ENCODE assay signal across 20 mouse cellular contexts in genomic region chr1:150984888-150985287, GRCm38 (mm10). TPM values are rescaled to one million over a fixed set of nuclear protein-coding genes. Genes with fewer than 3 reads are reported as not detected.
DNase-seq lines count a peak whose midpoint lies in the region; ATAC-seq lines count a peak whose summit lies in the region.
"Had no signal": no experiment of that assay in that cellular context is flagged by ENCODE, and none has a peak within 500 bp of the region (broad histone marks: within the 10 kb centered on the region; RNA-seq: fewer than 3 reads in every experiment).

No protein-coding gene starts in this region.

- 58% methylated on average over 4 of the region's 4 CpGs for WGBS in embryonic facial prominence, embryonic 14.5 days
- 78% methylated on average over 4 of the region's 4 CpGs for WGBS in embryonic facial prominence, embryonic 10.5 days
- WGBS in heart, embryonic 10.5 days = 30% methylated on average over 4 of the region's 4 CpGs
- WGBS in midbrain, embryonic 11.5 days = 72% methylated on average over 4 of the region's 4 CpGs
- WGBS in midbrain, embryonic 15.5 days = 40% methylated on average over 4 of the region's 4 CpGs

- intact Hi-C loops in heart, postnatal 25 days (cut with DNase I) = no loop called here

- no peak overlapping the region for H3K9ac ChIP-seq in embryonic facial prominence, embryonic 14.5 days (ENCODE audit: low read depth, low read length)
- no peak overlapping the region for H3K9ac ChIP-seq in midbrain, embryonic 11.5 days (ENCODE audit: low read length)
- H3K9ac ChIP-seq in midbrain, embryonic 15.5 days = no peak overlapping the region
- H3K9ac ChIP-seq: forebrain, embryonic 12.5 days; hindbrain, embryonic 13.5 days had no signal

- no peak overlapping the region for H3K4me3 ChIP-seq in embryonic facial prominence, embryonic 14.5 days (ENCODE audit: low read depth, low read length)
- no peak overlapping the region for H3K4me3 ChIP-seq in embryonic facial prominence, embryonic 10.5 days
- no peak overlapping the region for H3K4me3 ChIP-seq in heart, embryonic 10.5 days
- no peak overlapping the region for H3K4me3 ChIP-seq in midbrain, embryonic 11.5 days (ENCODE audit: low read depth, low read length)
- no peak overlapping the region for H3K4me3 ChIP-seq in midbrain, embryonic 15.5 days
- H3K4me3 ChIP-seq: forebrain, embryonic 12.5 days; hindbrain, embryonic 13.5 days had no signal

- H3K27me3 ChIP-seq in embryonic facial prominence, embryonic 14.5 days (replicated peaks; ENCODE audit: control insufficient read depth, insufficient read depth, low read length) = no peaks in the 10 kb centered on the region
- no peaks in the 10 kb centered on the region for H3K27me3 ChIP-seq in embryonic facial prominence, embryonic 10.5 days (replicated peaks; ENCODE audit: low read depth, poor library complexity, severe bottlenecking)
- no peaks in the 10 kb centered on the region for H3K27me3 ChIP-seq in heart, embryonic 10.5 days (ENCODE audit: insufficient read depth, poor library complexity, severe bottlenecking)
- no peaks in the 10 kb centered on the region for H3K27me3 ChIP-seq in midbrain, embryonic 11.5 days (ENCODE audit: control insufficient read depth, insufficient read depth, low read length)
- no peaks in the 10 kb centered on the region for H3K27me3 ChIP-seq in midbrain, embryonic 15.5 days (replicated peaks)
- H3K27me3 ChIP-seq: forebrain, embryonic 12.5 days; hindbrain, embryonic 13.5 days had no signal

- H3K27ac ChIP-seq in embryonic facial prominence, embryonic 14.5 days (replicated peaks; ENCODE audit: low read depth, low read length) = no peak overlapping the region
- no peak overlapping the region for H3K27ac ChIP-seq in embryonic facial prominence, embryonic 10.5 days (replicated peaks)
- 0 out of 2 replicates have a peak overlapping the region, but pooled peaks have one; percentile 31 for H3K27ac ChIP-seq in heart, embryonic 10.5 days
- no peak overlapping the region for H3K27ac ChIP-seq in midbrain, embryonic 11.5 days (ENCODE audit: low read depth, low read length)
- H3K27ac ChIP-seq in midbrain, embryonic 15.5 days = no peak overlapping the region
- H3K27ac ChIP-seq: forebrain, embryonic 12.5 days; hindbrain, embryonic 13.5 days; hindbrain, postnatal 0 days had no signal

- peak; percentile 55; the same call in 1 of the 2 replicates for ATAC-seq in embryonic facial prominence, embryonic 14.5 days (ENCODE audit: low read depth)
- ATAC-seq in midbrain, embryonic 11.5 days (ENCODE audit: low FRiP score) = no peak
- ATAC-seq in midbrain, embryonic 15.5 days (replicated peaks) = no peak
- ATAC-seq: CD4-positive, CD25-positive, alpha-beta regulatory T cell, adult 4 months; forebrain, embryonic 16.5 days; hindbrain, postnatal 0 days had no signal

- no peaks in the 10 kb centered on the region for H3K9me3 ChIP-seq in embryonic facial prominence, embryonic 14.5 days (ENCODE audit: control insufficient read depth, low read length)
- H3K9me3 ChIP-seq in embryonic facial prominence, embryonic 10.5 days = no peaks in the 10 kb centered on the region
- H3K9me3 ChIP-seq in heart, embryonic 10.5 days = no peaks in the 10 kb centered on the region
- no peaks in the 10 kb centered on the region for H3K9me3 ChIP-seq in midbrain, embryonic 11.5 days (ENCODE audit: control insufficient read depth, low read length)
- H3K9me3 ChIP-seq in midbrain, embryonic 15.5 days = no peaks in the 10 kb centered on the region
- H3K9me3 ChIP-seq: forebrain, embryonic 12.5 days; G1E; hindbrain, embryonic 13.5 days had no signal

- no peak overlapping the region for H3K4me2 ChIP-seq in embryonic facial prominence, embryonic 14.5 days (ENCODE audit: low read depth, low read length)
- no peak overlapping the region for H3K4me2 ChIP-seq in midbrain, embryonic 11.5 days
- H3K4me2 ChIP-seq in midbrain, embryonic 15.5 days = no peak overlapping the region
- H3K4me2 ChIP-seq: forebrain, embryonic 12.5 days; hindbrain, embryonic 13.5 days had no signal

- DNase-seq in embryonic facial prominence, embryonic 14.5 days (ENCODE audit: low spot score) = no peak
- DNase-seq in embryonic facial prominence, embryonic 10.5 days (ENCODE audit: low spot score) = no peak
- no peak for DNase-seq in heart, embryonic 10.5 days (ENCODE audit: low spot score)
- DNase-seq in heart, postnatal 25 days (ENCODE audit: low spot score) = no peak
- DNase-seq in midbrain, embryonic 11.5 days (ENCODE audit: low spot score, missing footprints) = peak; percentile 44
- DNase-seq in urinary bladder, postnatal 25 days (ENCODE audit: low spot score) = no peak
- DNase-seq: adrenal gland, adult 8-10 months; adrenal gland, postnatal 36 days; B cell, adult 2 months; cerebellum, adult 2 months; cerebellum, postnatal 10 days; gastrocnemius, postnatal 10 days; kidney, adult 11 months had no signal

- no peaks in the 10 kb centered on the region for H3K36me3 ChIP-seq in embryonic facial prominence, embryonic 14.5 days (ENCODE audit: control insufficient read depth, insufficient read depth, low read length)
- peaks cover 6% of the 10 kb centered on the region; the same call in 1 of the 2 replicates for H3K36me3 ChIP-seq in embryonic facial prominence, embryonic 10.5 days (replicated peaks)
- no peaks in the 10 kb centered on the region for H3K36me3 ChIP-seq in heart, embryonic 10.5 days
- no peaks in the 10 kb centered on the region for H3K36me3 ChIP-seq in midbrain, embryonic 11.5 days (ENCODE audit: control insufficient read depth, insufficient read depth, low read length)
- H3K36me3 ChIP-seq in midbrain, embryonic 15.5 days (replicated peaks) = no peaks in the 10 kb centered on the region
- H3K36me3 ChIP-seq: forebrain, embryonic 12.5 days; G1E; hindbrain, embryonic 13.5 days had no signal

- no peaks in the 10 kb centered on the region; the same call in 1 of the 2 replicates for H3K4me1 ChIP-seq in embryonic facial prominence, embryonic 14.5 days (ENCODE audit: control insufficient read depth, insufficient read depth, low read length)
- peaks cover 8% of the 10 kb centered on the region; the same call in 1 of the 2 replicates for H3K4me1 ChIP-seq in embryonic facial prominence, embryonic 10.5 days
- H3K4me1 ChIP-seq in heart, embryonic 10.5 days = peaks cover 38% of the 10 kb centered on the region
- H3K4me1 ChIP-seq in midbrain, embryonic 11.5 days (ENCODE audit: control insufficient read depth, insufficient read depth, low read length) = no peaks in the 10 kb centered on the region
- H3K4me1 ChIP-seq in midbrain, embryonic 15.5 days = no peaks in the 10 kb centered on the region
- H3K4me1 ChIP-seq: forebrain, embryonic 12.5 days; hindbrain, embryonic 13.5 days had no signal

RNA-seq across cellular contexts. Expression of gene Hmcn1, which starts 8.3 kb away (rescaled TPM):
- polyA plus RNA-seq in embryonic facial prominence, embryonic 14.5 days (2014; fragmentation: Nextera tagmentation; extraction: Ambion mirVana) = 30.7 and 36.5 TPM in 2 replicates
- polyA plus RNA-seq in embryonic facial prominence, embryonic 10.5 days (2016; fragmentation: Nextera tagmentation; extraction: Ambion mirVana) = 15.3 and 19.0 TPM in 2 replicates
- polyA plus RNA-seq in heart, embryonic 10.5 days (2016; fragmentation: Nextera tagmentation; extraction: Ambion mirVana) = 8.0 and 8.8 TPM in 2 replicates
- 10 to 100 TPM; 15.8 to 16.9 TPM for total RNA-seq in heart, postnatal 25 days (2021)
- polyA plus RNA-seq in midbrain, embryonic 11.5 days (2014; fragmentation: Nextera tagmentation; extraction: Ambion mirVana) = 6.0 and 7.8 TPM in 2 replicates
- polyA plus RNA-seq in midbrain, embryonic 15.5 days (2015; fragmentation: Nextera tagmentation; extraction: Ambion mirVana) = 1.8 and 2.0 TPM in 2 replicates
- polyA plus RNA-seq: CD4-positive, CD25-positive, alpha-beta regulatory T cell, adult 4 months; G1E had no signal
